Mouse (Mus musculus): Measurements from ENCODE around the gene Mettl7a1. TPM values are rescaled to one million over a fixed set of nuclear protein-coding genes. Genes with fewer than 3 reads are reported as not detected.
A peak's percentile ranks its signal among the peaks of the same experiment; 100 is the strongest.
"Not testable (repeated sequence)": the region's sequence is repeated elsewhere in the genome, so short reads cannot be mapped to it uniquely, and the experiment has no call there.

Mettl7a1 gene
- polyA plus RNA-seq, 1 experiment, result 18.9 TPM

GRCm38 (mm10) chr15:100355876-100356275 lies 51.9 kb downstream of the Mettl7a1 start:
- Histone ChIP-seq H3K27me3 (ENCODE audit: control insufficient read depth, insufficient read depth, low read length) (no peaks in the 10 kb centered on the region), H3K4me3 (ENCODE audit: control insufficient read depth, insufficient read depth, low read length) (no peak overlapping the region), H3K4me1 (replicated peaks; ENCODE audit: control insufficient read depth, insufficient read depth, low read length) (no peaks in the 10 kb centered on the region), H3K27ac (ENCODE audit: control insufficient read depth, insufficient read depth, low read length) (no peak overlapping the region), H3K36me3 (ENCODE audit: control insufficient read depth, insufficient read depth, low read length) (no peaks in the 10 kb centered on the region)
- WGBS, result 76% methylated on average over 5 of the region's 5 CpGs
- no peak for TF ChIP-seq CTCF (IDR thresholded peaks at IDR 0.05; ENCODE audit: borderline replicate concordance, control insufficient read depth, extremely low read depth, insufficient read depth, low read length, poor library complexity)
- no peak for TF ChIP-seq POLR2A (IDR thresholded peaks at IDR 0.05; ENCODE audit: control insufficient read depth, extremely low read depth, insufficient read depth, low read length, poor library complexity)
- DNase-seq, result no peak

GRCm38 (mm10) chr15:100364242-100364641 lies 60.3 kb downstream of the Mettl7a1 start, which contains the start of gene Higd1c:
Gene Higd1c, plus strand, starts transcription at chr15:100364542.
- no peak for TF ChIP-seq CTCF (IDR thresholded peaks at IDR 0.05; ENCODE audit: borderline replicate concordance, control insufficient read depth, extremely low read depth, insufficient read depth, low read length, poor library complexity)
- TF ChIP-seq POLR2A (IDR thresholded peaks at IDR 0.05; ENCODE audit: control insufficient read depth, extremely low read depth, insufficient read depth, low read length, poor library complexity), result no peak
- WGBS, result 88% methylated on average over 7 of the region's 7 CpGs

GRCm38 (mm10) chr15:100365967-100366366 lies 62.0 kb downstream of the Mettl7a1 start:
- not testable (repeated sequence) for H3K4me3 ChIP-seq (ENCODE audit: control insufficient read depth, insufficient read depth, low read length)

More at GRCm38 (mm10) chr15:100364242-100364641, 60.3 kb downstream of the Mettl7a1 start, which contains the start of gene Higd1c:
- Histone ChIP-seq H3K27me3 (ENCODE audit: control insufficient read depth, insufficient read depth, low read length) (no peaks in the 10 kb centered on the region), H3K4me1 (replicated peaks; ENCODE audit: control insufficient read depth, insufficient read depth, low read length) (no peaks in the 10 kb centered on the region; the same call in 1 of the 2 replicates), H3K4me3 (ENCODE audit: control insufficient read depth, insufficient read depth, low read length) (no peak within 1 kb of the TSS), H3K36me3 (ENCODE audit: control insufficient read depth, insufficient read depth, low read length) (no peaks in the 10 kb centered on the region), H3K27ac (ENCODE audit: control insufficient read depth, insufficient read depth, low read length) (no peak within 1 kb of the TSS)
- no peak for DNase-seq

GRCm38 (mm10) chr15:100367119-100367518 lies 63.2 kb downstream of the Mettl7a1 start:
- TF ChIP-seq CTCF (IDR thresholded peaks at IDR 0.05; ENCODE audit: borderline replicate concordance, control insufficient read depth, extremely low read depth, insufficient read depth, low read length, poor library complexity), result no peak
- TF ChIP-seq POLR2A (IDR thresholded peaks at IDR 0.05; ENCODE audit: control insufficient read depth, extremely low read depth, insufficient read depth, low read length, poor library complexity), result no peak
- no peak for DNase-seq
- Histone ChIP-seq H3K27ac (ENCODE audit: control insufficient read depth, insufficient read depth, low read length) (no peak overlapping the region), H3K36me3 (ENCODE audit: control insufficient read depth, insufficient read depth, low read length) (no peaks in the 10 kb centered on the region), H3K27me3 (ENCODE audit: control insufficient read depth, insufficient read depth, low read length) (no peaks in the 10 kb centered on the region), H3K4me3 (ENCODE audit: control insufficient read depth, insufficient read depth, low read length) (no peak overlapping the region), H3K4me1 (replicated peaks; ENCODE audit: control insufficient read depth, insufficient read depth, low read length) (no peaks in the 10 kb centered on the region; the same call in 1 of the 2 replicates)
- 94% methylated on average over 7 of the region's 7 CpGs for WGBS

More at GRCm38 (mm10) chr15:100365967-100366366, 62.0 kb downstream of the Mettl7a1 start:
- not testable (repeated sequence) for H3K27me3 ChIP-seq (ENCODE audit: control insufficient read depth, insufficient read depth, low read length); DNase-seq; H3K36me3 ChIP-seq (ENCODE audit: control insufficient read depth, insufficient read depth, low read length); H3K4me1 ChIP-seq (replicated peaks; ENCODE audit: control insufficient read depth, insufficient read depth, low read length); H3K27ac ChIP-seq (ENCODE audit: control insufficient read depth, insufficient read depth, low read length)
- WGBS, result 96% methylated on average over 9 of the region's 9 CpGs

- Histone ChIP-seq H3K27me3 (ENCODE audit: control insufficient read depth, insufficient read depth, low read length) (no peaks in the 10 kb centered on the region), H3K4me3 (ENCODE audit: control insufficient read depth, insufficient read depth, low read length) (no peak overlapping the region), H3K36me3 (ENCODE audit: control insufficient read depth, insufficient read depth, low read length) (no peaks in the 10 kb centered on the region), H3K4me1 (replicated peaks; ENCODE audit: control insufficient read depth, insufficient read depth, low read length) (no peaks in the 10 kb centered on the region), H3K27ac (ENCODE audit: control insufficient read depth, insufficient read depth, low read length) (no peak overlapping the region)
- DNase-seq, result peak; percentile 46
- TF ChIP-seq POLR2A (IDR thresholded peaks at IDR 0.05; ENCODE audit: control insufficient read depth, extremely low read depth, insufficient read depth, low read length, poor library complexity), result no peak
- TF ChIP-seq CTCF (IDR thresholded peaks at IDR 0.05; ENCODE audit: borderline replicate concordance, control insufficient read depth, extremely low read depth, insufficient read depth, low read length, poor library complexity), result no peak
- 57% methylated on average over 5 of the region's 5 CpGs for whole genome bisulfite sequencing
Measured at GRCm38 (mm10) chr15:100375066-100375465, 71.1 kb downstream of the Mettl7a1 start.

- not testable (repeated sequence) for H3K4me3 ChIP-seq (ENCODE audit: control insufficient read depth, insufficient read depth, low read length); DNase-seq; H3K27me3 ChIP-seq (ENCODE audit: control insufficient read depth, insufficient read depth, low read length); H3K4me1 ChIP-seq (replicated peaks; ENCODE audit: control insufficient read depth, insufficient read depth, low read length); H3K36me3 ChIP-seq (ENCODE audit: control insufficient read depth, insufficient read depth, low read length); H3K27ac ChIP-seq (ENCODE audit: control insufficient read depth, insufficient read depth, low read length)
- 77% methylated on average over 4 of the region's 9 CpGs for WGBS
Measured at GRCm38 (mm10) chr15:100377847-100378505, 74.0 kb downstream of the Mettl7a1 start.

Other genes starting within 250 kb of the Mettl7a1 start
- 86.4 and 110 TPM in 2 replicates for gene Atf1, start 76.3 kb upstream of the Mettl7a1 start, polyA plus RNA-seq (2012; rRNA removed)
- gene Tmprss12, start 23.3 kb upstream of the Mettl7a1 start, polyA plus RNA-seq (2012; rRNA removed), result not detected in 2 replicates
- gene Mettl7a3, start 30.8 kb downstream of the Mettl7a1 start, polyA plus RNA-seq (2012; rRNA removed), result 0.05 TPM in 1 of 2 replicates, not detected in the other
- not detected in 2 replicates for gene Methig1, start 49.0 kb downstream of the Mettl7a1 start, polyA plus RNA-seq (2012; rRNA removed)
- gene Mettl7a2, start 49.1 kb downstream of the Mettl7a1 start, polyA plus RNA-seq (2012; rRNA removed), result not detected in 2 replicates
- gene Higd1c, start 60.4 kb downstream of the Mettl7a1 start, polyA plus RNA-seq (2012; rRNA removed), result not detected in 2 replicates
- gene Gm5475, start 118.0 kb downstream of the Mettl7a1 start, polyA plus RNA-seq (2012; rRNA removed), result 0.04 and 0.05 TPM in 2 replicates
- gene Slc11a2, start 120.9 kb downstream of the Mettl7a1 start, polyA plus RNA-seq (2012; rRNA removed), result 46.4 and 54.1 TPM in 2 replicates
- 83.1 and 101 TPM in 2 replicates for gene Letmd1, start 164.9 kb downstream of the Mettl7a1 start, polyA plus RNA-seq (2012; rRNA removed)
- gene Csrnp2, start 191.3 kb downstream of the Mettl7a1 start, polyA plus RNA-seq (2012; rRNA removed), result 8.7 and 9.6 TPM in 2 replicates
- gene Tfcp2, start 247.9 kb downstream of the Mettl7a1 start, polyA plus RNA-seq (2012; rRNA removed), result 7.7 and 8.2 TPM in 2 replicates